Mouse (Mus musculus): Measurements from ENCODE around the gene Fxyd5. TPM values are rescaled to one million over a fixed set of nuclear protein-coding genes. Genes with fewer than 3 reads are reported as not detected.

Gene Fxyd5
- polyA plus RNA-seq, 1 experiment from 2014 or later, result 14.8 TPM

DNA sequence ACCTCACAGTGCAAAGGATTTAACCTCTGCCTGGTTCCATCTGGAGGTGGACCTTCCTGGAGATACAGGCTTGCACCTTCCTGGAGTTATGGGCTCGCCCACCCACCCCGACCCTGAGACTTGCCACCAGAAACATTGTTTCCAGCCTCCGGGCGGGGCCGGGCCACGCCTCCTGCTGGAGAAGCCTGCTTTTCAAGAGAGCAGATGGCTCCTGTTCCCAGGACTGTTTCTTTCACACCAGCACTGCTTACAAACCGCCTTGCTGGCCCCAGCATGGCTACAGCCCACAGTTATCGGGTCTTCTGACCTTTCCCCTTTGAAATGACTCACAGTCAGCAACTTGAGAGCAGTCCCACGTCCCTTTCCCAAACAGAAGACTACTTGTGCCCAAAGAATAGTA is 30.0 kb upstream of the Fxyd5 start:
- Histone ChIP-seq H3K4me3 (replicated peaks; ENCODE audit: low read length) (no peak overlapping the region), H3K27ac (no peak overlapping the region), H3K9me3 (ENCODE audit: control insufficient read depth, low read length) (no peaks in the 10 kb centered on the region), H3K4me1 (replicated peaks; ENCODE audit: control insufficient read depth, insufficient read depth, low read length) (no peaks in the 10 kb centered on the region), H3K36me3 (replicated peaks; ENCODE audit: control insufficient read depth, insufficient read depth) (no peaks in the 10 kb centered on the region), H3K9ac (no peak overlapping the region), H3K4me2 (replicated peaks) (no peak overlapping the region), H3K27me3 (ENCODE audit: control insufficient read depth, insufficient read depth, low read length) (no peaks in the 10 kb centered on the region)
- WGBS, result 46% methylated on average over 9 of the region's 9 CpGs
- ATAC-seq (ENCODE audit: low FRiP score) (no peak), DNase-seq (ENCODE audit: low spot score) (no peak)

DNA sequence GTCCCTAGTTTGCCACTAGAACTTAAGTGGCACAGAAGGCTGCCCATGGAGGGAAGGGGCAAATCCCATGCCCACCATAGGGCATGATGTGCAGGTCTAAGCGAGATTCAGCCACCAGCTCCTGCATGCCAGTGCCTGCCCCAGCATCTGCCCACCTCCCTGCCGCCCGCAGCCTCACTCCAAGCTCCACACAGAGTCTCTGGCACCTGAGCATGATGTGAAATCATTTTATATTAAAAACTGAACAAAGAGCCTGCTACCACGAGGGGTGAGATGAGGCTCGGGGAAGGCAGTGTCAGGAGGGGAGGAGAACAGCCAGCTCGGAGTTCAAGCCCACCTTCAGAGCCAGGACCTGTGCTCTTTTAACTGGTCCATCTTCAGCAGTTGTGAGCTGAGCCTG is 28.0 kb upstream of the Fxyd5 start:
- Histone ChIP-seq H3K4me3 (replicated peaks; ENCODE audit: low read length) (no peak overlapping the region), H3K9me3 (ENCODE audit: control insufficient read depth, low read length) (no peaks in the 10 kb centered on the region), H3K4me2 (replicated peaks) (no peak overlapping the region), H3K36me3 (replicated peaks; ENCODE audit: control insufficient read depth, insufficient read depth) (no peaks in the 10 kb centered on the region), H3K27ac (no peak overlapping the region), H3K9ac (no peak overlapping the region), H3K4me1 (replicated peaks; ENCODE audit: control insufficient read depth, insufficient read depth, low read length) (no peaks in the 10 kb centered on the region), H3K27me3 (ENCODE audit: control insufficient read depth, insufficient read depth, low read length) (no peaks in the 10 kb centered on the region)
- DNase-seq (ENCODE audit: low spot score), result no peak
- ATAC-seq (ENCODE audit: low FRiP score), result no peak
- WGBS, result 78% methylated on average over 6 of the region's 6 CpGs

DNA sequence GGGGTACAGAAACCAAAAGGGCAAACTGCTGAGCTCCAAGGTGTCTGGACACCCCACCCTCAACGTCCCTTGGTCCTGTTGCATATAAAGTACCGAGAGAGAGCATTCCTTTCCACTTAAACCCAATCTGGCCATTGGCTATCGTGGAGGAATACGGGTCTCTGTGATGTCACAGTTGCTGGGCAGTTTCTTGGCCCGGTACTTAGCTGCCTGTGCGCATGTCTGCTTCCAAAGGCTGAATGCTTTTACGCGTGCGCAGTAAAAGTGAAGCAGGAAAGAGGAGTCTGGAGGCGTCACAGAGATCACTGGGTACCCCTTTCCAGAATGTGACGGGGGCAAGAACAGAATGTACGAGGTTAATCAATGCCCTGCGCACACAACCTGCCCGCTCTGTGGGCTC is 27.2 kb upstream of the Fxyd5 start:
- DNase-seq (ENCODE audit: low spot score) (no peak), ATAC-seq (ENCODE audit: low FRiP score) (no peak)
- no peak overlapping the region for H3K27ac ChIP-seq
- no peak overlapping the region for H3K9ac ChIP-seq
- no peaks in the 10 kb centered on the region for H3K36me3 ChIP-seq (replicated peaks; ENCODE audit: control insufficient read depth, insufficient read depth)
- H3K9me3 ChIP-seq (ENCODE audit: control insufficient read depth, low read length), result no peaks in the 10 kb centered on the region
- WGBS, result 87% methylated on average over 14 of the region's 14 CpGs
- no peaks in the 10 kb centered on the region for H3K27me3 ChIP-seq (ENCODE audit: control insufficient read depth, insufficient read depth, low read length)
- H3K4me1 ChIP-seq (replicated peaks; ENCODE audit: control insufficient read depth, insufficient read depth, low read length), result no peaks in the 10 kb centered on the region
- H3K4me3 ChIP-seq (replicated peaks; ENCODE audit: low read length), result no peak overlapping the region
- no peak overlapping the region for H3K4me2 ChIP-seq (replicated peaks)

DNA sequence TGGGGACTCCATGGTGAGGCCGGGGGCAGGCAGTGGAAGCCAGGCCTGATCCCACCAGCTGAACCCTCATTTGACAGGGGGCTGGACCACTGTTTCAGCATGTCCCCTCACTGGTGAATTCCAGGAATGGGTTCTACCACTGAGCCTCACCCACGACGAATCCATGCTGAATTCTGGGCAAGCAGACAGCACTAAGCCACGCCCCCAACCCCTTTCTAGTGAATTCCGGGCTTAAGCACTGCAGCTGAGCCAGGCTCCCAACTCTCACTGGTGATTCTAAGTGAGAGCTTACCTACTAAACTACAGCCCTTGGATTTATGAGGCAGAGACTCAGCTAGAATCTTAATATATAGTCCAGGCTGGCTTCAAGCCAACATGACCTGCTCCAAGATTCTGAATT is 25.6 kb upstream of the Fxyd5 start:
- Histone ChIP-seq H3K27me3 (ENCODE audit: control insufficient read depth, insufficient read depth, low read length) (no peaks in the 10 kb centered on the region), H3K9ac (no peak overlapping the region), H3K27ac (no peak overlapping the region), H3K4me1 (replicated peaks; ENCODE audit: control insufficient read depth, insufficient read depth, low read length) (no peaks in the 10 kb centered on the region), H3K36me3 (replicated peaks; ENCODE audit: control insufficient read depth, insufficient read depth) (no peaks in the 10 kb centered on the region), H3K4me2 (replicated peaks) (no peak overlapping the region), H3K9me3 (ENCODE audit: control insufficient read depth, low read length) (no peaks in the 10 kb centered on the region), H3K4me3 (replicated peaks; ENCODE audit: low read length) (no peak overlapping the region)
- DNase-seq (ENCODE audit: low spot score) (no peak), ATAC-seq (ENCODE audit: low FRiP score) (no peak)
- 45% methylated on average over 5 of the region's 5 CpGs for WGBS

DNA sequence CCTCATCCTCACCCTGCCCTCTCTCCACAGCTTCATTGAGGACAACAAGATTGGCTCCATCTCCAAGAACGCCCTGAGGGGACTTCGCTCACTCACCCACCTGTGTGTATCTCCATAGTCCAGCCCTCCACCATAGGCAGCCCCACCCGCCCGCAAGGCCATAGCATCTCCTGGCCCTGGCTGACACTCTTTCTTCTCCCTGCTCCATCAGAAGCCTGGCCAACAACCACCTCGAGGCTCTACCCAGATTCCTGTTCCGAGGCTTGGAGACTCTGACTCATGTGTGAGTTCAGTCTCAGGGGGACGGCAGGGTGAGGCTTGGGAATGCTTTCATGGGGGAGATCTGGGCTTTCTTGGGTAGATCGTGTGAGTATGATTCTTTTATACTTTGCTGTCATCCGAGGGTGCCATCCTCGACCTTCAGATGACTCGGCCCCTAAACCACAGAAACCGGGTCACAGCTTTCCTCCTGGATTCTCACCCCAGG is 20.8 kb upstream of the Fxyd5 start:
- no peak for ATAC-seq (ENCODE audit: low FRiP score)
- H3K9me3 ChIP-seq (ENCODE audit: control insufficient read depth, low read length), result no peaks in the 10 kb centered on the region
- no peaks in the 10 kb centered on the region for H3K36me3 ChIP-seq (replicated peaks; ENCODE audit: control insufficient read depth, insufficient read depth)
- no peaks in the 10 kb centered on the region for H3K4me1 ChIP-seq (replicated peaks; ENCODE audit: control insufficient read depth, insufficient read depth, low read length)
- DNase-seq (ENCODE audit: low spot score), result no peak
- H3K9ac ChIP-seq, result no peak overlapping the region
- H3K27ac ChIP-seq, result no peak overlapping the region
- no peaks in the 10 kb centered on the region for H3K27me3 ChIP-seq (ENCODE audit: control insufficient read depth, insufficient read depth, low read length)
- H3K4me3 ChIP-seq (replicated peaks; ENCODE audit: low read length), result no peak overlapping the region
- no peak overlapping the region for H3K4me2 ChIP-seq (replicated peaks)
- WGBS, result 92% methylated on average over 12 of the region's 12 CpGs

DNA sequence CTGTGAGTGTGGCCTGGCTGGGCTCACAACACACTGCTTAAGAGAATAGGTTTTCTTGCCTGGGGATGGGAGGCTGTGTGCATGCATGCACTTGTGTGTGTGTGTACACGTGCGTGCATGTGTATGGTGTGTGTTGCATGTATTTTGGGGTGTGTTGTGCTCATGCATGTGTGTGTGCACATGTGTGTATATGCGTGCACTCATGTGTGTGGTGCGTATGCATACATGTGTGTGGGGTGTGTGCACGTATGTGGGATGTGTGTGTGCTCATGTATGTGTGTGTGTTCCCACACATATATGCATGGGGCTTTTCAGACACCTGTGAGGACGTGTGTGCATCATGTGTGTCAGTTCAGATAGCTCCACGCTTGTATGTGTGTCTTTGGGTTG is 18.3 kb upstream of the Fxyd5 start:
- no peaks in the 10 kb centered on the region for H3K27me3 ChIP-seq (ENCODE audit: control insufficient read depth, insufficient read depth, low read length)
- DNase-seq (ENCODE audit: low spot score), result no peak
- H3K9ac ChIP-seq, result no peak overlapping the region
- H3K4me1 ChIP-seq (replicated peaks; ENCODE audit: control insufficient read depth, insufficient read depth, low read length), result no peaks in the 10 kb centered on the region
- no peaks in the 10 kb centered on the region for H3K9me3 ChIP-seq (ENCODE audit: control insufficient read depth, low read length)
- no peak overlapping the region for H3K4me3 ChIP-seq (replicated peaks; ENCODE audit: low read length)
- no peaks in the 10 kb centered on the region for H3K36me3 ChIP-seq (replicated peaks; ENCODE audit: control insufficient read depth, insufficient read depth)
- H3K27ac ChIP-seq, result no peak overlapping the region
- WGBS, result 88% methylated on average over 7 of the region's 7 CpGs
- no peak for ATAC-seq (ENCODE audit: low FRiP score)
- no peak overlapping the region for H3K4me2 ChIP-seq (replicated peaks)

DNA sequence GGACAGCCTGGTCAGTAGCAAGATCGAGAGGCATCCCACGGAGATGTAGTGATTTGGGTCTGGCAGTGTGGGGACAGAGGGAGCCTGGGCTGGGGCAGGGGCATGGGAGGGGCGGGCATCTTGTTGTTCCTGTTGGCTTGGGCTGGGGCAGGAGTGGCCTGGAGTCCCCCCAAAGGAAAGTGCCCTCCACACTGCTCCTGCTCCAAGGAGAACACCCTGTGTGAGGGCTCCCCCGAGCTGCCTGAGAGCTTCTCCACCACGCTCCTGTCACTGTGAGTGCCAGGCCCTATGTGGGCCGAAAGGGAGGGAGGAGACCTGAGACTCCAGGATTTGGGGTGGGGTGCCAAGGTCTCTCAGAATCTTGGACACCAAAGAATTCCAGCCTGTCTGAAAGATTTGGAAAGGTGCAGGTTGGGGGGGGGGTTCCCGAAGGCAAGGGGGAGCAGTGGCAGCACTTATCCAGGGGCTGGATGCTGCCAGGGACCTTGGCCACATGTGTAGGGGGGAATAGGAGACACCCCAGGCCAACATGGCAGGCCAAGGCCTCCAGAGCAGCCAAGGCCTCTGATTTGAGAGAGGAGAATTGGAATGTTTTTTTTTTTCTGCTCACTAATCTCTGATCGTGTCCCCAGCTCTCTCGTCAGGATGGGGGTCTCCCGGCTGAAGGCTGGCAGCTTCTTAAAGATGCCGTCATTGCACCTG is 17.8 kb upstream of the Fxyd5 start:
- Histone ChIP-seq H3K4me2 (replicated peaks) (no peak overlapping the region), H3K4me3 (replicated peaks; ENCODE audit: low read length) (no peak overlapping the region), H3K27me3 (ENCODE audit: control insufficient read depth, insufficient read depth, low read length) (no peaks in the 10 kb centered on the region), H3K9ac (no peak overlapping the region), H3K9me3 (ENCODE audit: control insufficient read depth, low read length) (no peaks in the 10 kb centered on the region), H3K4me1 (replicated peaks; ENCODE audit: control insufficient read depth, insufficient read depth, low read length) (no peaks in the 10 kb centered on the region), H3K36me3 (replicated peaks; ENCODE audit: control insufficient read depth, insufficient read depth) (no peaks in the 10 kb centered on the region), H3K27ac (no peak overlapping the region)
- 69% methylated on average over 11 of the region's 11 CpGs for WGBS
- DNase-seq (ENCODE audit: low spot score) (no peak), ATAC-seq (ENCODE audit: low FRiP score) (no peak)

DNA sequence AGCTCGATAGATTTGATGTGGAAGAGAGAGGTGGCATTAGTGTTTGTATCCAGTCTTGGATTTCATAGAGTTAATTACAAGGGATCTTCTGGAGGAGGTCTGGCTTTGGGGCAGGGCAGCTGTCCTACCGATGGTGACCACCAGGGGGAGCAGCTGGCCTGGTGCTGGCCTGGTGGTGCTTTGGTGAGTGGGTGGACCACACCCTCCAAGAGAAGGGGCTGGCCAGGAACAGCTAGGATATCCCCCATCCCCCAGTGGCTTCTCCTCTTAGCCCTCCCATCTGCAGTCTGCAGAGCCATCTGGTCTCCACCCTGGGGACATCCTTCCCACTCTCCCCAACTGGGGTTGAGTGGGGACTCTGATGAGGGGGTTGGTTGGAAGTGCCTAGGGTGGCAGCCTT is 16.8 kb upstream of the Fxyd5 start, which contains the start of gene Lgi4:
Gene Lgi4, plus strand, starts transcription at position 235 of the 400 bp plus-strand sequence.
- no peaks in the 10 kb centered on the region for H3K9me3 ChIP-seq (ENCODE audit: control insufficient read depth, low read length)
- H3K27ac ChIP-seq, result no peak within 1 kb of the TSS; the same call in 1 of the 2 replicates
- DNase-seq (ENCODE audit: low spot score) (peak; percentile 58), ATAC-seq (ENCODE audit: low FRiP score) (0 out of 2 replicates have a peak, but pooled peaks have one; percentile 41)
- H3K27me3 ChIP-seq (ENCODE audit: control insufficient read depth, insufficient read depth, low read length), result 0 out of 2 replicates have a peak, but pooled peaks cover 4% of the 10 kb centered on the region
- WGBS, result 2% methylated on average over 2 of the region's 2 CpGs
- no peaks in the 10 kb centered on the region for H3K4me1 ChIP-seq (replicated peaks; ENCODE audit: control insufficient read depth, insufficient read depth, low read length)
- H3K4me3 ChIP-seq (replicated peaks; ENCODE audit: low read length), result no peak within 1 kb of the TSS
- no peak within 1 kb of the TSS for H3K9ac ChIP-seq
- no peaks in the 10 kb centered on the region for H3K36me3 ChIP-seq (replicated peaks; ENCODE audit: control insufficient read depth, insufficient read depth)
- no peak within 1 kb of the TSS for H3K4me2 ChIP-seq (replicated peaks)

DNA sequence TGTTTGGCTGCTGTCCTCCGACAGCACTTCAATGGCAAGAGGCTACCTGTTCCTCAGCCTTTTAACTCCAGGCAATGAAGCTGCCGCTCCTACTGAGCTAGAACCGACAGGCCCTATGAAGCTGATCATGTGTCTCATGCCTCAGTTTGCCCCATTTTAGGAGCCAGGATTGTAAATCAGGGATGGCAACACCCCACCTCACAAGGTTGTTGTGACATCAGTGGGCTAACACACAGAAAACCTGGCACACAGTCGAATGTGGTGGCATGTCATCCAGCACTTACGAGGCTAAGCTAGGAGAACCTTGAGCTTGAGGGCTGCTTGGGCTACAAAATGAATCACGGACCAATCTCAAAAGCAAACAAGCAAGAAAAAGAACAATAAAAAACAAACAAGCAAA is 15.9 kb upstream of the Fxyd5 start:
- DNase-seq (ENCODE audit: low spot score) (no peak), ATAC-seq (ENCODE audit: low FRiP score) (no peak)
- Histone ChIP-seq H3K4me2 (replicated peaks) (no peak overlapping the region), H3K36me3 (replicated peaks; ENCODE audit: control insufficient read depth, insufficient read depth) (no peaks in the 10 kb centered on the region), H3K27me3 (ENCODE audit: control insufficient read depth, insufficient read depth, low read length) (peaks cover 6% of the 10 kb centered on the region), H3K9me3 (ENCODE audit: control insufficient read depth, low read length) (no peaks in the 10 kb centered on the region), H3K9ac (no peak overlapping the region), H3K27ac (no peak overlapping the region), H3K4me1 (replicated peaks; ENCODE audit: control insufficient read depth, insufficient read depth, low read length) (no peaks in the 10 kb centered on the region), H3K4me3 (replicated peaks; ENCODE audit: low read length) (no peak overlapping the region)
- WGBS, result 85% methylated on average over 6 of the region's 6 CpGs

DNA sequence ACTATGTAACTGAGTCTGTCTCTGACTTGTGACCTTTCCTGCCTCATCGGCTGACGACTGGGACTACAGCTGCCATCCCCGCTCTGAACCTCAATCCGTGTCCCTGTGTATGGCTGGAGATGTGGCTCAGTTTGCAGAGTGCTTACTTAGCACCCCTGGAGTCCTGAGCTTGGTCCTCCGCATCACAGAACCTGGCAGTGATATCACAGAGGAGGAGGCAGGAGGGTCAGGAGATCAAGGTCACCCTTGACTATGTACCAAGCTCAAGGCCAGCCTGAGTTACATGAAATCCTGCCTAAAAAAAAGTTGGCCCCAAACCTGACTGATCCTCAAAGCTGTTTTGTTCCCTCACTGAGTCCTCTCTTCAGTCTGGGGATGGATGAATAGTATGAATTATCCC is 15.4 kb upstream of the Fxyd5 start:
- Histone ChIP-seq H3K36me3 (replicated peaks; ENCODE audit: control insufficient read depth, insufficient read depth) (no peaks in the 10 kb centered on the region), H3K4me2 (replicated peaks) (no peak overlapping the region), H3K4me1 (replicated peaks; ENCODE audit: control insufficient read depth, insufficient read depth, low read length) (0 out of 2 replicates have a peak, but pooled peaks cover 4% of the 10 kb centered on the region), H3K27ac (no peak overlapping the region), H3K4me3 (replicated peaks; ENCODE audit: low read length) (no peak overlapping the region), H3K27me3 (ENCODE audit: control insufficient read depth, insufficient read depth, low read length) (peaks cover 11% of the 10 kb centered on the region), H3K9me3 (ENCODE audit: control insufficient read depth, low read length) (no peaks in the 10 kb centered on the region), H3K9ac (no peak overlapping the region)
- ATAC-seq (ENCODE audit: low FRiP score), result no peak
- no peak for DNase-seq (ENCODE audit: low spot score)
- WGBS, result 72% methylated on average over 5 of the region's 5 CpGs
